Mouse (Mus musculus): Measurements from ENCODE around the gene Txndc5. TPM values are rescaled to one million over a fixed set of nuclear protein-coding genes. Genes with fewer than 3 reads are reported as not detected.

Gene Txndc5
- polyA plus RNA-seq, 1 experiment from 2014 or later: 172 TPM

DNA sequence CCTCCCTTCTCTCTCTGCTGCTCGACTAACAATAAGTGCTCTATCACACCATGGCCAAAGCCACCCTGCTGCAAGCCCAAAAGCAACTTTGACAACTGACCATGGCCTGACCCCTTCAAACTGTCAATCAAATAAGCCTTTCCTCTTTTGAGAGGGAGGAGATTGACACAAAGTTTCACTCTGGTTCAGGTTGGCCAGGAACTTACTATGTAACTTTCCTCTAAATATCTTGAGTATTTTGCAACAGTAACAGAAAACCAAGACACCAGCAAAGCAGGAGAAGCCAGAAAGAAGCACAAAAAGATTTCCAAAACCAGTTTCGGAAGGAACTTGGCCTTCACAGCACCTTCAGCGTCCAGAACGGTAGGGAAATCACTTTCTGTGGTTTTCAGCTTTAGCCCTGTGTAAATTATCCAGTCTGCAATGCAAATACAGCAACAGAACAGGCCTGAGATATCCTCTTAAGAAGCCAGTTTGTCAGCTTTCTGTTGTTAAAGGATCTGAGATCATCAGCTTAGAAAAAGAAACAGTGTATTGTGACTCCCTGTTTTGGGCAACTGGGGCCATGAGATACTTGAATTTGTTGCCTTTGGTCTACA is 6.5 kb downstream of the Txndc5 start:
- H3K9me3 ChIP-seq (replicated peaks; ENCODE audit: control insufficient read depth, low read length): no peaks in the 10 kb centered on the region
- H3K4me1 ChIP-seq (ENCODE audit: control insufficient read depth, insufficient read depth, low read length): no peaks in the 10 kb centered on the region; the same call in 1 of the 2 replicates
- no peak for ATAC-seq (replicated peaks; ENCODE audit: insufficient number of reproducible peaks, low FRiP score, low TSS enrichment, low read depth)
- DNase-seq (ENCODE audit: low spot score): no peak
- no peak overlapping the region for H3K27ac ChIP-seq (replicated peaks; ENCODE audit: low read depth, low read length)
- H3K4me2 ChIP-seq (ENCODE audit: low read depth, low read length): no peak overlapping the region
- H3K36me3 ChIP-seq (replicated peaks; ENCODE audit: control insufficient read depth, insufficient read depth, low read depth, low read length): no peaks in the 10 kb centered on the region
- H3K9ac ChIP-seq (replicated peaks; ENCODE audit: low read length): no peak overlapping the region
- H3K27me3 ChIP-seq (ENCODE audit: control insufficient read depth, insufficient read depth, low read length): no peaks in the 10 kb centered on the region
- H3K4me3 ChIP-seq (ENCODE audit: low read depth, low read length): no peak overlapping the region
- 80% methylated on average over 4 of the region's 4 CpGs for WGBS

DNA sequence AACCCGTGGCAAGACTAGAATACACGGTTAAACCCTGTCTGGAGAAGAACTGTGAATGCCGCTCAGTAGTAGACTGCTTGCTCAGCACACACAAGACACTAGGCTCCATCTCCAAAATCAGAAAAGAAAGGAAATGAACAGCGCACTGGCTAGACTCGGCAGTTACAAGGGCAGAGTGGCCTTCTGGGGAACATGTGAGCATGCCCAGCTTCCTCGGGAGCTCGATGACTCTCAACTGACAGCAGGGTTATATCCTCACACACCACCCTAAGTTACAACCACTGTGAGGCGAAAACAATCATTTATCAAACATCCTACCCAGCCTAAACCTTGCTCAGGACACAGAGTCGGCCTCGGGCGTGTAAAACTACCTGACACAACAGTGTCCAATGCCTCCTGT is 8.3 kb downstream of the Txndc5 start:
- Histone ChIP-seq H3K36me3 (replicated peaks; ENCODE audit: control insufficient read depth, insufficient read depth, low read depth, low read length) (no peaks in the 10 kb centered on the region; the same call in 1 of the 2 replicates), H3K27me3 (ENCODE audit: control insufficient read depth, insufficient read depth, low read length) (no peaks in the 10 kb centered on the region), H3K4me3 (ENCODE audit: low read depth, low read length) (no peak overlapping the region), H3K27ac (replicated peaks; ENCODE audit: low read depth, low read length) (no peak overlapping the region), H3K9ac (replicated peaks; ENCODE audit: low read length) (no peak overlapping the region), H3K9me3 (replicated peaks; ENCODE audit: control insufficient read depth, low read length) (no peaks in the 10 kb centered on the region), H3K4me2 (ENCODE audit: low read depth, low read length) (no peak overlapping the region), H3K4me1 (ENCODE audit: control insufficient read depth, insufficient read depth, low read length) (no peaks in the 10 kb centered on the region)
- ATAC-seq (replicated peaks; ENCODE audit: insufficient number of reproducible peaks, low FRiP score, low TSS enrichment, low read depth): no peak
- WGBS: 94% methylated on average over 11 of the region's 11 CpGs
- no peak for DNase-seq (ENCODE audit: low spot score)

DNA sequence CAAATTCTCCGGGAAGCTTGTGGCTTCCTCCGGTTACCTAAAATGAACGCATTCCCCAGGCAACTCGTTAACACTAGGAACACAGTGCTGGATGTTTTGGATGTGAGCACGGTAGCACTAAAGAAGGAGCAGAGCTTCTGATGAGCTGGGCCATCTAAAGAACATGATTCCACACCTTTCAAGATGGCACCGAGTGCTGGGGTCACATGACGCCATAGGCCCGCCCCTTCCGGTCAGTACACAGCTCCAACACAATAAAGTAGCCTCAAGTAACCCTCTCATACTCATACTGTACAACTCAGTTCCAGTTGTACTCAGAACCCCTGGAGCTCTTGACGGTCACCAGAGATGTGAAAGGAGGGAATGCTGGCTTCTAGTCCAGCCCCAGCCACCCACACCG is 12.0 kb downstream of the Txndc5 start:
- ATAC-seq (replicated peaks; ENCODE audit: insufficient number of reproducible peaks, low FRiP score, low TSS enrichment, low read depth) (no peak), DNase-seq (ENCODE audit: low spot score) (no peak)
- Histone ChIP-seq H3K27me3 (ENCODE audit: control insufficient read depth, insufficient read depth, low read length) (no peaks in the 10 kb centered on the region), H3K27ac (replicated peaks; ENCODE audit: low read depth, low read length) (no peak overlapping the region), H3K4me3 (ENCODE audit: low read depth, low read length) (no peak overlapping the region), H3K4me1 (ENCODE audit: control insufficient read depth, insufficient read depth, low read length) (no peaks in the 10 kb centered on the region), H3K36me3 (replicated peaks; ENCODE audit: control insufficient read depth, insufficient read depth, low read depth, low read length) (no peaks in the 10 kb centered on the region; the same call in 1 of the 2 replicates), H3K9ac (replicated peaks; ENCODE audit: low read length) (no peak overlapping the region), H3K4me2 (ENCODE audit: low read depth, low read length) (no peak overlapping the region), H3K9me3 (replicated peaks; ENCODE audit: control insufficient read depth, low read length) (no peaks in the 10 kb centered on the region)
- 91% methylated on average over 11 of the region's 11 CpGs for WGBS

DNA sequence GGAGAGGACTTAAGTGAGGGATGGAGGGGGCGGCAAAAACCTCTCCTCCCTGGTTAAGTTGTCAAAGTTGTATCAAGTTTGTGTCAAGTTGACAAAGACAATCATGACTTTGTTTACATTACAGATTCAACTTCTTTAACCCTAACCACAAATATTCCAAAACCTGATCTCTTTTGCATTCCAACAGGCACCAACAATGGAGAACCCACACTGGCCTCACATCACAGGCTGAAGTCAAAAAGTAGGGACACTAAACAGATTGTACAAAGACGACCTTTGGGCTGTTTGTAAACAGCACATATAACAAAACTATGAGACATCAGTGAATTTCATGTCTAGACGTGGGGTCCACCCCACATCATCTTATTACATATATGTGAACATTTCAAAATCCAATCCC is 12.8 kb downstream of the Txndc5 start:
- no peak overlapping the region for H3K4me2 ChIP-seq (ENCODE audit: low read depth, low read length)
- ATAC-seq (replicated peaks; ENCODE audit: insufficient number of reproducible peaks, low FRiP score, low TSS enrichment, low read depth) (no peak), DNase-seq (ENCODE audit: low spot score) (no peak)
- no peaks in the 10 kb centered on the region for H3K9me3 ChIP-seq (replicated peaks; ENCODE audit: control insufficient read depth, low read length)
- WGBS: 75% methylated on average over 3 of the region's 3 CpGs
- no peaks in the 10 kb centered on the region; the same call in 1 of the 2 replicates for H3K36me3 ChIP-seq (replicated peaks; ENCODE audit: control insufficient read depth, insufficient read depth, low read depth, low read length)
- H3K9ac ChIP-seq (replicated peaks; ENCODE audit: low read length): no peak overlapping the region
- no peaks in the 10 kb centered on the region for H3K27me3 ChIP-seq (ENCODE audit: control insufficient read depth, insufficient read depth, low read length)
- no peaks in the 10 kb centered on the region for H3K4me1 ChIP-seq (ENCODE audit: control insufficient read depth, insufficient read depth, low read length)
- no peak overlapping the region for H3K27ac ChIP-seq (replicated peaks; ENCODE audit: low read depth, low read length)
- H3K4me3 ChIP-seq (ENCODE audit: low read depth, low read length): no peak overlapping the region

- Histone ChIP-seq H3K27ac (replicated peaks; ENCODE audit: low read depth, low read length) (no peak overlapping the region), H3K4me3 (ENCODE audit: low read depth, low read length) (no peak overlapping the region), H3K27me3 (ENCODE audit: control insufficient read depth, insufficient read depth, low read length) (no peaks in the 10 kb centered on the region), H3K36me3 (replicated peaks; ENCODE audit: control insufficient read depth, insufficient read depth, low read depth, low read length) (no peaks in the 10 kb centered on the region; the same call in 1 of the 2 replicates), H3K4me2 (ENCODE audit: low read depth, low read length) (no peak overlapping the region), H3K9me3 (replicated peaks; ENCODE audit: control insufficient read depth, low read length) (no peaks in the 10 kb centered on the region), H3K9ac (replicated peaks; ENCODE audit: low read length) (no peak overlapping the region), H3K4me1 (ENCODE audit: control insufficient read depth, insufficient read depth, low read length) (no peaks in the 10 kb centered on the region)
- DNase-seq (ENCODE audit: low spot score) (no peak), ATAC-seq (replicated peaks; ENCODE audit: insufficient number of reproducible peaks, low FRiP score, low TSS enrichment, low read depth) (no peak)
- WGBS: 90% methylated on average over 2 of the region's 2 CpGs
Observed at GRCm38 (mm10) chr13:38515431-38515830, 13.2 kb downstream of the Txndc5 start.

DNA sequence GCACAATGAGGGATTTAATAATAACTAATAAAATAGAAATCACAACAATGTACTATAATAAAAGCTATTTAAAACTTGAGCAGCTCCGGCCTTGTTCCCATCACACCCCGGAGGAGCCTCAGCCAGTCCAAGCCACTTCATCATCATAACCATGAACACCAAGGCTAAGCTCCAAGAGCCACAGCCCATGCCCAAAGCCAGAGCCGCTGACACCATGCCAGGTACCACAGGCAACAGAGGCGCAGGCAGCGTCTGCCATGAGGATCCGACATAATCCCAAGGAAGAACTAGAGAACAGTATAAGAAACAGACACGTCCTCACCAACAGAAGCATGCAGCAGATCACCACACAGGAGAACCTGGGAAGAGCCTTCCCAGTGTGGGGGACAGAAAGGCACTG is 14.7 kb downstream of the Txndc5 start:
- no peaks in the 10 kb centered on the region for H3K9me3 ChIP-seq (replicated peaks; ENCODE audit: control insufficient read depth, low read length)
- H3K27ac ChIP-seq (replicated peaks; ENCODE audit: low read depth, low read length): no peak overlapping the region
- WGBS: 94% methylated on average over 7 of the region's 7 CpGs
- ATAC-seq (replicated peaks; ENCODE audit: insufficient number of reproducible peaks, low FRiP score, low TSS enrichment, low read depth) (no peak), DNase-seq (ENCODE audit: low spot score) (no peak)
- no peak overlapping the region for H3K9ac ChIP-seq (replicated peaks; ENCODE audit: low read length)
- H3K27me3 ChIP-seq (ENCODE audit: control insufficient read depth, insufficient read depth, low read length): no peaks in the 10 kb centered on the region
- no peaks in the 10 kb centered on the region; the same call in 1 of the 2 replicates for H3K36me3 ChIP-seq (replicated peaks; ENCODE audit: control insufficient read depth, insufficient read depth, low read depth, low read length)
- no peak overlapping the region for H3K4me3 ChIP-seq (ENCODE audit: low read depth, low read length)
- no peaks in the 10 kb centered on the region for H3K4me1 ChIP-seq (ENCODE audit: control insufficient read depth, insufficient read depth, low read length)
- H3K4me2 ChIP-seq (ENCODE audit: low read depth, low read length): no peak overlapping the region

GRCm38 (mm10) chr13:38511979-38512378 is 16.6 kb downstream of the Txndc5 start:
- ATAC-seq (replicated peaks; ENCODE audit: insufficient number of reproducible peaks, low FRiP score, low TSS enrichment, low read depth) (no peak), DNase-seq (ENCODE audit: low spot score) (no peak)
- Histone ChIP-seq H3K4me3 (ENCODE audit: low read depth, low read length) (no peak overlapping the region), H3K4me2 (ENCODE audit: low read depth, low read length) (no peak overlapping the region), H3K36me3 (replicated peaks; ENCODE audit: control insufficient read depth, insufficient read depth, low read depth, low read length) (no peaks in the 10 kb centered on the region; the same call in 1 of the 2 replicates), H3K27me3 (ENCODE audit: control insufficient read depth, insufficient read depth, low read length) (no peaks in the 10 kb centered on the region), H3K4me1 (ENCODE audit: control insufficient read depth, insufficient read depth, low read length) (no peaks in the 10 kb centered on the region), H3K27ac (replicated peaks; ENCODE audit: low read depth, low read length) (no peak overlapping the region), H3K9ac (replicated peaks; ENCODE audit: low read length) (no peak overlapping the region), H3K9me3 (replicated peaks; ENCODE audit: control insufficient read depth, low read length) (no peaks in the 10 kb centered on the region)
- WGBS: 91% methylated on average over 10 of the region's 10 CpGs

DNA sequence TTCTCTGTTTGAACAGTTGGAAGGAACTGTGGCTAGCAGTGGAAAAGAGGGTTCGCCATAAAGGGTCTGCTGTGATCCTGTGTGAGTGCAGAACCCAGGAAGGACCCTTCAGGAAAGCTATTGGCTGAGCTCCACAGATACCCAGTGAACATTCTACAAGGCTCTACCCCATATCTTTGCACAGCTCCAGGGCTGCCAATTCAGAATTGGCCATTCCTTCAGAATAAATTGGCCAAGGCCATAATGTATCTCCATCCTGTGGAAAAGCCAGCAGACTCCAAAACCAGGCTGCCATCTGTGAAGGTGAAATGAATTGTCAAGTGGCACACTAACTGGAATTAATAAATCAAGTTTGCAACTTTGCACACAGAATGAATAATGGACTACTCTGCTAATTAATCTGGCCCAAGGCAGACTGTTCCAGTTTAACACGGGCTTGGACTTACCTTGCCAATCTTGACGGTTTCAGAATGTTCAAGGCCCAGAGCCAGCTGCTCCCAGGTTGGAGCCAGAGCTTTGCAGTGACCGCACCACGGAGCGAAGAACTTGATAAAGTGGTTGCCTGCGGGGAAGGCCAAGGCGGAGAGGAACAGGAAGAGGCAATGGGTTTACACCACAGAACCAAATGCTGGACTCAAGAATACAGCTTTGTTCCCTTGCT is 18.8 kb downstream of the Txndc5 start:
- no peak overlapping the region for H3K4me2 ChIP-seq (ENCODE audit: low read depth, low read length)
- ATAC-seq (replicated peaks; ENCODE audit: insufficient number of reproducible peaks, low FRiP score, low TSS enrichment, low read depth) (no peak), DNase-seq (ENCODE audit: low spot score) (no peak)
- H3K36me3 ChIP-seq (replicated peaks; ENCODE audit: control insufficient read depth, insufficient read depth, low read depth, low read length): peaks cover 3% of the 10 kb centered on the region; the same call in 1 of the 2 replicates
- H3K27me3 ChIP-seq (ENCODE audit: control insufficient read depth, insufficient read depth, low read length): no peaks in the 10 kb centered on the region
- H3K9ac ChIP-seq (replicated peaks; ENCODE audit: low read length): no peak overlapping the region
- H3K4me1 ChIP-seq (ENCODE audit: control insufficient read depth, insufficient read depth, low read length): no peaks in the 10 kb centered on the region
- 96% methylated on average over 8 of the region's 8 CpGs for WGBS
- no peak overlapping the region for H3K27ac ChIP-seq (replicated peaks; ENCODE audit: low read depth, low read length)
- H3K9me3 ChIP-seq (replicated peaks; ENCODE audit: control insufficient read depth, low read length): no peaks in the 10 kb centered on the region
- no peak overlapping the region for H3K4me3 ChIP-seq (ENCODE audit: low read depth, low read length)

All from embryonic facial prominence, embryonic 11.5 days (tissue).